Mouse (Mus musculus) right cerebral cortex, postnatal 4 days (tissue): Measurements from ENCODE around the gene Ppp1r2.
"Not testable (repeated sequence)": the region's sequence is repeated elsewhere in the genome, so short reads cannot be mapped to it uniquely, and the experiment has no call there.

Source experiments
- DNase-seq: peaks from one replicate; pipeline ENCODE4 v3.0.0-alpha.2; 2022

Gene Ppp1r2

DNA sequence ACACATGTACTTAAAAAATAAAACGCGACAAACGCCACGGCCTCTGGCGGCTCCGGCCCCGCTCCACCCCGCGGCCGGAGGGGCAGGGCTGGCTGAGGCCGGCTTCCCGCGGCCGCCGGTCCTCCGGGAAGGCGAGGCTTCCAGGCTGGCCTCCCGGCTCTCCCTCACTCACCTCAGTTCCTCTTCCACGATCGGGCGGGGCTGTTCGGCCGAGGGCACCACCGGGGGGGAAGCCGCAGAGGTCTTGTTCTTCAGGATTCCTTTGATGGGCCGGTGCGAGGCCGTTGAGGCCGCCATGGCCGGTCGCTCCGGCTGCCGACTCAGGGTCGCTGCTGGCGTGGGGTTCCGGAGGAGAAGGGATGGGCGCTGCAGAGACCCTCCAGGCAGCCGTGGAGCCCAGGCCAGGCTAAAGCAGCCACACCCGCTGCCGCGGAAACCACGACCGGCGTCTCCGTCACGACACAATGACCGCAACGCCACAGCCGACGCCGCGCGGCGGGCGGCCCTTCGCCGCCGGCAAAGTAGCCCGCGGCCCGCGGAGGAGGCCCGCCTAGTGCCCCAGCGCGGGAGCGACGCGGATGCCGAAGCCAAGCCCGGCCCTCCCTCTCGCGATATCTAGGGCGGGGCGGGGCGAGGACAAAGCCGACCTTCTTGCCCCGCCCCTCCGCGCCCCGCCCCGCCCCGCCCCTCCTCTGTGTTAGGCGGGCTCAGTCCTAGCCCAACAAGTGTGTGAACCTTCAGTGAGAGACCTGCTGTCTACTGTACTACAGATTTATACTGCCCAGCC lies at the start of gene Ppp1r2:
Ppp1r2 (minus strand) TSS at position 604 of the 787 bp plus-strand sequence.
- DNase-seq: peak; percentile 90

DNA sequence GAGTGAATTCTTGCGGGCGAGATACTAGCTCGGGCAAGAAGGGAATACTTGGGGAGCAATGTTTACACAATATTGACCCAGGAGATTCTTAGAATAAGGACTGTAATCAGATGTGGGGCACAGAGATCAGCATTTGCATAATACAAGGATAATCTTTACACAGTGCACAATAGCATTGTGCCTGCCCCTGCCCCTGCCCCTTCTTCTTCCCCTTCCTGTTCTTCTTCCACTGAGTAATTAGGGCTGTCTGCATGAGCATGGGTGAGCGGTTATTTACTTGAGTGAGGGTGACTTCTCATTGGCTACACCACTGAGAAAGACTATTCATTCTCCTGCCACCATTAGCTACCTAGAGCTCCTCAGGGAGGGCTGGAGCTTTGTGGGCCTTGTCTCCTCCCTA lies 46.4 kb upstream of the Ppp1r2 start:
- no peak for DNase-seq

DNA sequence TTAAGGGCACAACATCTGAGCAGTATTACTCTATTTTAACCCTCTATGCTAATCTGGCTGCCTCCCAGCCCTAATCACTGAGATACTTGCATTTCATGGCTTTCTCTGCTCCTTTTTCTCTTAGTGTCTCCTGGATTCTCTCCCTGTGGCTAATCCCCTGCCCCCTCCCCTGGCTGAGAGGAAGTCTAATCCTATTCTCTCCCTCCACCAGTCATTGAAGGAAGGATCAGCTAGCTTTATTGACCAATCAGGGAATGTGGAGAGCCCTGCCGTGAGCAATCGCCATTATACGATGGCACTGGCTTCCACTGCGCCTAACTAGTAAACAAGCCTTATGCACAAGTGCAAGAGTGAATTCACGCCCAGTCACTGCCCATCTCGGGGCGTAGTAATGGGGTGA lies 45.9 kb upstream of the Ppp1r2 start:
- DNase-seq: no peak

DNA sequence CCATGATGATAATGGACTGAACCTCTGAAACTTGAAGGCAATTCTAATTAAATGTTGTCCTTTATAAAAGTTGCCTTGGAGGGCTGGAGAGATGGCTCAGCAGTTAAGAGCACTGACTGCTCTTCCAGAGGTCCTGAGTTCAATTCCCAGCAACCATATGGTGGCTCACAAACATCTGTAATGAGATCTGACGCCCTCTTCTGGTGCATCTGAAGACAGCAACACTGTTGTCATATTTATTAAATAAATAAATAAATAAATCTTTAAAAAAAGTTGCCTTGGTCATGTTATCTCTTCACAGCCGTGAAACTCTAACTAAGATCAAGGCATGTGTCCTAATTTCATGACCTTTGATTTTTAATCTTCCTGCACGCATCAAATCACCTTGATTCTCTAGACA lies 44.6 kb upstream of the Ppp1r2 start:
- DNase-seq: not testable (repeated sequence)

DNA sequence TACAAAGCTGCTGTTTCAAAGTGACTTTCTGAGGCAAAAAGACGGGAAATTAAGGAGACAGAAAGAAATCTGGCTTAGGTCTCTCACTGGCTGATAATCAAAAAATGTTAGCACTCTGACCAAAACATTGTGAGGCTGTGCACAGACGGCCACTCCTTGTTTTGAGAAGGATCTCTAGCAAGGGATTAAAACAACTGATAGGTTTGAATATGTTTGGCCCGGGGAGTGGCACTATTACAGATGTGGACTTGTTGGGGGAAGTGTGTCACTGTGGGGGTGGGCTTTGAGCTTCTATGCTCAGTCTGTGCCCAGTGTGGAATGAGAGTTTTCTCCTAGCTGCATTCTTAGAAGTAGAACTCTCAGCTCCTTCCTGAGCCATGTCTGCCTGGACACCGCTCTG lies 44.2 kb upstream of the Ppp1r2 start:
- no peak for DNase-seq

DNA sequence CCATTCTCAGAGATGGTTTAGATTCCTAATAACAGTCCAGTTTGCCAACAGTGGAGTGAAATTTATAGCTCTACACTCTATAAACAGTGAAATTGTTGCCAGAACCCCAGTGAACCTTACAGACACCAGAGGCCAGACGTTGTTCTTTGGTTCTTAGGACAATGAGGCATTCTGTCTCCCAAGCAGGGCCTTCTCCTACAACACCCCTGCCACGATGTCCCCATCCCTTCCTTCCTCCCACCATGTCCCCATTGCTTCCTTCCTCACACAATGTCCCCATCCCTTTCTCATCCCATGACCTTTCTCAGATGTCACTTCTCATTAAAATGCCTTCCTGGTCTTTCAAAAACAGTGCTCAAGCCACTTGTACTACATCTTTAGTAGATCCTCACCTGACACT lies 43.3 kb upstream of the Ppp1r2 start:
- no peak for DNase-seq

DNA sequence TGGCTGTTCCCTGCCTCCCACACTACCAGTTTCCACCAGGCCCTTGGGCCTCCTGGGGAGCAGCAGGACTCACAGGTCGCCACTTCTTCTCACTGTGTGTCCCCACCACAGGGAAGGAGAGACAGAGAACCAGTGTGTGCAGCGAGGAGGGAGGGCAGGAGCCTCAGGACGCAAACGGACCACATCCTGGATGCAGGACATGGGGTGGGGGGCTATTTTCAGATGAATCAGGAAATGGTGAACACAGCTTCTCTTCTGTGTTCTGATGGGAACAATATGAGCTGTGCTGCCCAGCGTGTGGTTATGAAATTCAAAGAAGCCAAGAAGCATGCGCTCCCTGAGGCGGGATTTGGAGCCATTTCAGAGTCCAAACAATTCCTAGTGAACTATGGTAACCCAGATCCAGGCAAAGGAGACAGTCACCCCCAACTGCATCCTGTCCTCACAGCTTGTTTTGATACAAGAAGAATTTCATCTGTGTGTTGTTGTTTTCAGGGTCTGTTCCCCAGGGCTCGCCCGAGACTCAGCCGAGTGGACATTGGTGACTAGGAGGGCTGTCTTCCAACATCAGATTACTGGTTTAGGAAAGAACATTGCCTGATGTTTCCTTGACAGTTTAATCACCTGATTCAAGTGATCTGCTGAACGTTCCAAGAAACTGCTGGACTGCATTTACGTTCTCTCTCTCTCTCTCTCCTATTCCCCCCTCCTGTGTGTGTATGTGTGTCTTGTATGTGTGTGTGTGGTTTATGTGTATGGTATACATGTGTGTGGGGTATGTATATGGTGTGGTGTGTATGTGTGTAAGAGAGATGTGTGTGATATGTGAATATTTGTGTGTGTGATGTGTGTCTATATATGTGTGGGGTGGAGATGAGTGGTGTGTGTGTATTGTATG lies 41.4 kb upstream of the Ppp1r2 start:
- not testable (repeated sequence) for DNase-seq

DNA sequence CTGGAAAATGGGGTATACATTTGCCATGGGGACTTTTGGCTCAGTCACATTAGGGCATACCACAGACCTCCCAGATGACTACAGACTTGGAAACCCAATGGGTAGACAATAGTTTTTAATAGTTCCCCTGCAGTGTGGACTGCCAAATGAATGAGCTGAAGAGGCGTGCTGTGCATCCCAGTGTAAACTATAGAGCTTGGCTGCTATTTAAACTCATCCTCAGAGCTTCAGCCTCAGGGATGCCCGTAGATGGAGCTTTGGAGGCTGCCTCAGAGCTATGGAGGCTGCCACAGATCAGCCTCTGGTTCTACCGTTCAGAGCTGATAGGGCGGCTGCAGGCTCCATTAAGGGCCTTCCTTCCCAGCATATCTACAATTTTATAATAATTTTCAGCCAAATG lies 40.2 kb upstream of the Ppp1r2 start:
- DNase-seq: no peak

DNA sequence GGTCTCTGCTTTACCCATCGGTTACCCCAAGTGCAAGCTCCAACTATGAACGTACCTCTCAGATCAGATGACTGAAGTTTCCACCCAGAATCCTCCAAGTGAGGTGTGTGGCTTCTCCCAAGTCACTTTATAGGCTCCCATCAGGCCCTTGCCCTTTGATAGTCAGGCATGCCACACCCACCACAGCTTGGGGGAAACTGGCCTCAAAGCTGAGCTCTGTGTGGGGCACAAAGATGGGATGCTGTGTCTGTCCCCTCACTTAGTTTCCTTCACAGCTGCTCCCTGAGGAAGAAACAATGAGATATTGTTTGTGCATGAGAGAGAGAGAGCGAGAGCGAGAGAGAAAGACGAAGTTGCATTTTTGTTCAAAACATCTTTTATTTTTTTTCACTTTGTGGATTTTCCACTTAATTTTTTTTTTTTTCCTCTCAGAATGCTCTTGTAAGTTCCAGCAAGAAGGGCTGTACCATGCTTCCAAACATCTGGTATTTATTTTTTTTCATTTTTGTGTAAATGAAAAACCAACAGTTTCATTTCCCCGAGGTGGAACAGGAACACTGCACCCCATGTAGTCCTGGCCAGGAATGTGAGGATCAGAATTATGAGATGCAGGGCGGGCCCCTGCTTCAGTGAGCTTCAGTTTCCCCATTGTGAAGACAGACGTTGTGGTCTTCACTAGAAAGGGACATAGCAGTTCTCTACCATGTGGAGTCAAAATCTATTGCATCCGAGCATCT lies 39.6 kb upstream of the Ppp1r2 start, which contains the start of gene Apod:
Apod (minus strand) TSS at position 312 of the 737 bp plus-strand sequence.
- DNase-seq: no peak

DNA sequence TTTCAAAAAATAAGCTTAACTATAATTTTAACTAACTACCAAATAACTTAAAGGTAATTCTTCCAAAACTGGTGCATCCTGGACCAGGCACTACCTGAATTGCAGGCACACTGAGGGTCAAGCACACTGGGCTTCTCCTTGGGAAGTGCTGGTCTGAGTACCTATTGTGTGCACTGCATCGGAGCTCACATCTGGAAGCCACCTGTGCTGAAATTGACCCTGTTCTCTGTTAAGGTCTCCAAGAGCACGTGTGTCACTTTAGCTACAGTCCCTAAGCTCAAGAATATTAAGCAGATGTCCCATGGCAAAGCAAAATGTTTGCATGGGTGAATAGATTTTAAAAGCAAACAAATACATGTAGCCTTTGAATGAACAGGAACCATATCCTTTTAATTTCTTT lies 38.5 kb upstream of the Ppp1r2 start:
- no peak for DNase-seq

DNA sequence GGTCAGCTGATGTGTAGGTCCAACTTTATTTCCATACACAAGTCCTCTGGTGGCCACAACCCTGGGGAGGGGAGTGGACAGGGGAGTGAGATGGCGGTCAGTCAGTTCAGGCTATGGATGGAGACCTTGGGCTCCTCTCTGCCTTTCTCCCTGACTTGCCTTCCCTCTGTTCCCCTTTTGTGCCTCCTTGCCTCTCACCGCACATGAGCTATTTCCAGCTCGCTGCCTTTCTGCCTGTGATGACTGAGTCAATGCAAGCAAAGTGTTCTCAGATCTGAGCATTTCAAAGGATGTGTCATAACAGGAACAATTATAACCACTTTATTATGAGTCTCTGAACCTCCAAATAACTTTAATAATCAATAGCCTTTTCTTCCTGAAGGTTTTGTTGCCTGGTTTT lies 37.2 kb upstream of the Ppp1r2 start:
- DNase-seq: no peak

DNA sequence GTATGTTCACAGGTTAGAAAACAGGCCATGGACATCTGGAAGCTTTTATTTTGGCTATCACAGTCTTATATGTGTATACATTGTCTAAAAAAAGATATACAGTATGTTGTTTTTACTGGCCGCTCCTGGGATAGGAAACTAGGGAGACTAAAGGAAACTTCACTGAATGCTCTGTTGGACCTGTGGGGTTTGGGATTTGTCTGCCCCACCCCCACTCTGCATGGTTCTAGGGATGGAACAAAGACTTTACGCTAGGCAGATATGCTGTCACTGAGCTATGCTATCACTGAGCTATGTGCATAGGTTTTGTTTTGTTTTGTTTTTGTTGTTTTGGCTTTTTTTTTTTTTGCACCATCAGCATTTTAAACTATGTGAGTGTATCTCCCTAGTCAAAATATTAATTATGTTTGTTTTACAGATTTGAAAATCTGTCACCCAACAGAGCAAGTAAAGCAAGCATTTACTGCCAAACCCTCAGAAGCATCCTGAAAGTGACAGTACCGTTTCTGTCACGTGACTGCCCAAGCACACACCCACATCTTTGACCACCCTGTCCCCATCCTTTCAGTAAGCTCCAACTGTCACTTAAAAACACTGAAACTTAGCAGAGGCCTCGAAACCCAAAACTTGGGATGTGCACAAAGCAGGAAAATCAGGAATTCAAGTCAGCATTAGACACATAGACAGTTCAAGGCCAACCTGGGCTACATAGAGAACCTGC lies 30.3 kb upstream of the Ppp1r2 start:
- DNase-seq: no peak

DNA sequence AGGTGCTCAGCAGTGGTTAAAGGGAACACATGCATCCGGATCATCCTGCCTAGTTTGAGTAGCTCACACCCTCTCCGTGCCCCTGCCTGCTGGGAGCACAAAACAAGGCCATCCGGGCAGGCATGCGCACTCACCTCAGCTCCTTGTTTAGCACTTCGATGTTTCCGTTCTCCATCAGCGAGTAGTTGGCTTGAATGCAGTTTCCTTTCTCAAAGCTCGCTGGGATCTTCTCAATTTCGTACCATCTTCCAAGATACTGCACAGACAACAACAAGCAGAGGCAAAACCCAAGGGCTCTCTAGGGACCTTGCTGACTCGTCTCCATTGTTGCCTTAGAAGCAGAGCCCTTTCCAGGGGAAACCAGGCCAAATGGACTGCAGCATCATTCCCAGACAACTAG lies 28.2 kb upstream of the Ppp1r2 start:
- DNase-seq: no peak

DNA sequence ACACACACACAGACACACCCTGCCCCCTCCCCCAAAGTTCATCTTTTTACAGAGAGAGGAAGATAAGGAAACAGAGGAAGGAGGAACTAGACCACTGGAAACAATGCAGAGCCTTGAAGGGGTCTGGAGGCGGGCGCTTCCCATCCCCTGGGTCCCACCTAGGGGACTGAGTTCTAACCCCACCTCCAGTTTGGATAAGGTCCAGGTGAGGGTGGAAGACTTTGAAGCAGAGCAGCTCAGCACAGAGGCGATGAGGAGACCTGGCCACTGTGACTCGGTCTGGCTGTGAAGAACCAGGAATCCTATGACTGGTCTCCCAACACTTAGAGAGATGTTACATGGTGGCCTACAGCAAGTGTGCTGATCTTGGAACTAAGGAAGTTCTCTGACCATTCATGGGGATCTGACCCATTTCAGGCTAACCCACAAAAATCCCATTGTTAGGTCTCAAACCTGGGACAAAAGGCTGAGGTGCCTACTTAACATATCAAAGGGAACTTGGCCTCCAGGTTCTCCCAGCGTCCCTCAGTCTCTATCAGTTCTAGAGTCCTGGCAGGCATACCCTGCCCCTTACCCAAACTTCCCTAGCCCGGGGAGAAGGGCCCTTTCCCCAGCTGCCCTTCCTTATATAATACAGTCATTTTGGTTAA lies 25.9 kb upstream of the Ppp1r2 start:
- DNase-seq: no peak

DNA sequence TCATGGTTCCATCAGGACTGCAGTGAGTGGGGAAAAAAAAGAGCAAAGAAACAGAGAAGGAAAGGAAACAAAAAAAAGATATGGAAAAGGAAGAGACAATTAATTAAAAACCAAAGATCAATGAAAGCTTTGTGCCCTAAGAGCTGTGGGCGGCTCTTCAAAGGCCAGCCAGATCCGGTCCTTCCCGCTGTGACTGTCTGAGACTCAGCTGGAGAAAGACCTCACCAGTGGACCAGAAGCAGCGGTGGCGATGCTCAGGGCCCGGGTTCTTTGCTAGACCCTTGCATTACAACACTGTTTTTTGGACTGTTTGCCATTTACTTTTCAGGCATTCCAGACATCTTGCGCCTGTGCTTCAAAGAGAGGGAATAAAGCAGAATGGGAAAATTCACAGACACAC lies 25.4 kb upstream of the Ppp1r2 start:
- DNase-seq: no peak

DNA sequence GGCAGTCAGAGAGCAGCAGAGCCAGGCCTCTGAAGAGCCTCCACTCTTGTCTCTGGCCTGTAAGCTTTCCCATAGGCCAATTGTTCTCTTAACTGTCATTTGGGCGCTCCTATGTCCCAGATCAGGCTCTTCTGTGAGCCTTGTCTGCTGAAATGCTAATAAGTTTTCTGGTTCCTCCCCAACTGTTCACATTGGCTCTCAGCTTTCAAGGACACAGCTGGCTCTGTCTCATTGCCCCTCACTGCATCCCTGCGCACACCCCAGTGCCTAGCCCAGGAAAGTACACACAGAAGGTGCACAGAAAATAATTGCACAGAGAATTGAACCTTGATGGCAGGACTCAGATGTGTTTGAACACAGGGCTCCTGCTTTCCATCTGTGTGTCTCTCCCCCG lies 24.9 kb upstream of the Ppp1r2 start:
- no peak for DNase-seq

DNA sequence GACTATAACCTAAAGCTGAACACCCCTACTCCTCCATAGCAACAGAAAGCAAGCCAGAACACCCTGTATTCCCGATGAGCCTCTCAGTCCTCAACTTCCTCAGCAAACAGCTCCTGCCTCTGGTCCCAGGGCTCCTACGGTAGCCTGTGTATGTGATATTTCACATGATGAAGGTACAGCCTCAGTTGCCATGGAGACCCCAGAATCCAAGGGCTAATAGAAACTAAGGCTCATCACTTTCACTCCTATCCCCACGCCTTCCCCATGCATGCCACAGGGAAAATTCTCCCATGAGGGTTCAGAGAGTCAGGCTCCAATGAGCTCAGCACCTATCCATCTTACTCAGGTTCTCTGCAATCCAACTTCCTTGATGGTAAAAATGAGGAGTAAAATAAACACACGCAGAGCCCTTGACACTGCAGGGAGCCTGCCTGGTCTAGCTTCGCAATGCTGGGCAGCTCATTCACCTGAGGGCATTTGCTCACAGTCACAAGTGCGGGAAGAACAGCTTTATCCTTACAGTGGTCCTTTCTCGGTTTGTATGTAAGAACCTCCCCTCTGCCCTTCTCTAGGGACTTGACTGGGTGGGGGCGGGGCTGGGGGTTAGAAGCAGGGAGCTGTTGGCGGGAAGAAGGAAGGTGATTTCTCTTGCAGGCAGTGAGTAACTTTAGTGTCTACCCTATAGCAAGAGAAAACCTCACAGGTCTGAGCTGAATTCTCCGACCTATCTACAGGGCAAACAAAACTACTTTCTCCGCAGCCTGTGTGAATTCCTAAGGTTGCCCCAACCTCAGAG lies 24.3 kb upstream of the Ppp1r2 start:
- DNase-seq: no peak

DNA sequence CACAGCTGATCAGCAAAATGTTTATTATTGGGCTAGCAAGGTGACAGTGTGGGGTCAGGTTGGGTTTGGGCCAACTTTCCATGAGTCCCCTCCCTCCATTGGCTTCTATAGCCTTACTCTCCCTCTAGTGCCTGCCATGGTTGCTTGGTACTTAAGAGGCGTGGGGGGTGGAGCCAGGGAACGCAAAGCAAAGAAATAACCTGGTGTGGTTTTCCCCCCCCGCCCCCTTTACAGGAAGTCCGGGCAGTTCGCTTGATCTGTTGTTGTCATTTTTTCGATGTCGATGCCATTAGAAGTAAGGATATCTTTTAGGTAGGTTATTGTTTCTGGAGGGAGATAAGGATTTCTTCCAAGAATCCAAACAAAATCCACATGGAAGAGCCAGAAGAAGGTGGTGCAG lies 22.0 kb upstream of the Ppp1r2 start:
- no peak for DNase-seq

DNA sequence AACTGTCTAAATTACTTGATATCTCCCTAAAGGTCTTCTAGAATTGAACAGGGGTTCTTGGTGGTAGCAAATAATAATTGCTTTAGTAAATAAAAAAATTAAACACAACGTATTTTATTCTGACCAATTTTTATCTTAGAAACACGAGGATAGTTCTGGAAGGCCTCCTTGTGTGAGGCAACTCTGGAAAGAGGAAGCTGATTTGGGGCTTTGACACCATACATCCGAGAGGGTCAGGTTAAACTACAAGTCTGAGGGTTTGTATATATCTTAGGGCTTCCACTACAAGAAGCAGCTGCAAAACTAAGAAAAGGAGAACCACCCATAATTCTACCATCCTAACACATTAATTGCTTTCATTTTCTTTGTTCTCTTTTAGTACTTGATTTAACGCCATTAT lies 18.7 kb upstream of the Ppp1r2 start:
- DNase-seq: no peak

DNA sequence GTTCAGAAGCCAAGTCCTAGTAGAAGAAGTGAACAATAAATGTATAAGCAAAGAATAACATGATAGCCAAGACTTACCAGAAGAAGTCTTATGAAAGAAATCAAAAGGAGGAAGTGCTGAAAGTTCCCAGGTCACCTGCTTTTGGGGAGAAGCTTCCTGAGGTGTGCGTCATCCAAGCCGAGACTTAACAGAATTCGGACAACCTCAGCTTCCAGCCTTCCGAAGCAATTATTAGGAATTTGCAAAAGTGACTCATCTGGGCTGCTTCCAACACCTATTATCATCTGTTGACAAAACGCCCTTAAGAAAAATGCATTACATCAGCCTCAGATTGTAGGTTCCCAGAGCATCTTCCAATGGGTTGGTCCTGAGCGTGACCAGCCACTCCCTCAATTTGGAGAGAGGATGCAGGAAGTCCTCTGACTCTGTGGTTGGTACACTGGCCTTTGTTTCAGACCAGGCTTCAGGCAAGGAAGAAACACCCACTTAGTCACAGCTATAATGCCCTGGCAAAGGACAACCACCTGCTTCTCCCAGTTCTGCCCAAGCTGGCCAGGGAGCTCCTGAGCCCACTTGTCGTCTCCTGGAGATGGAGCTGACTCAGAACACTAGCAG lies 15.8 kb upstream of the Ppp1r2 start:
- DNase-seq: no peak

DNA sequence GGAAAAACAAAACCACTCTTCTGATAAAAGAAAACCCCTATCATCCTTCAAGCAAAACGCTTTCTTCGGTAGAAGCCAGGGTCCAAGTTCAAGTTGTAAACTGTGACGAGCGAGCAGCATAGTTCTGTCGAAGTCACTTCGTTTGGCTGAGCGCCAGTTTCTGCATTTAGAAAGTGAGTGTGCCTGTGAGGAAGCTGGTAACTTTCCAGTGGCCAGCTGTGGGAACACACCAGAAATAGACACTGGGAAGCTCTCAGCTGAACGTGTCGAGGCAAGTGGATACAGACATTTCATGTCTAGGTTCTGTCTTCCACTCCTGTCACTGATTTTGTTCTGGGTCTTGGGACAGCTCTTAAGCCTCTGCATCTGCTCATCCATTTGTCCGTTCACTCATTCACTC lies 15.2 kb upstream of the Ppp1r2 start:
- peak; percentile 71 for DNase-seq
